Mouse (Mus musculus): ENCODE measurements at regions not wholly inside any gene's neighbourhood (a gene's known extent, or its start where the extent isn't known, plus 50 kb on each side); places are given as distances from the start of the nearest gene placed in this dataset.

- no peak for DNase-seq (ENCODE audit: low spot score)
Measured at GRCm38 (mm10) chr16:29147766-29148165, 61.7 kb upstream of the Hrasls start.

- DNase-seq (ENCODE audit: low spot score), result no peak
Measured at GRCm38 (mm10) chr16:29119217-29119616, 90.3 kb upstream of the Hrasls start.

- no peak for DNase-seq (ENCODE audit: low spot score)
Measured at GRCm38 (mm10) chr16:29096791-29097190, 112.7 kb upstream of the Hrasls start.

GRCm38 (mm10) chr16:29065961-29066360 lies 136.5 kb upstream of the Mb21d2 start:
- no peak for DNase-seq (ENCODE audit: low spot score)

- no peak for DNase-seq (ENCODE audit: low spot score)
Measured at GRCm38 (mm10) chr16:29065097-29065785, 135.8 kb upstream of the Mb21d2 start.

GRCm38 (mm10) chr16:29063377-29063776 lies 133.9 kb upstream of the Mb21d2 start:
- no peak for DNase-seq (ENCODE audit: low spot score)

GRCm38 (mm10) chr16:29057076-29057475 lies 127.6 kb upstream of the Mb21d2 start:
- no peak for DNase-seq (ENCODE audit: low spot score)

- no peak for DNase-seq (ENCODE audit: low spot score)
Measured at GRCm38 (mm10) chr16:29054423-29054822, 125.0 kb upstream of the Mb21d2 start.

GRCm38 (mm10) chr16:29046453-29046993 lies 117.0 kb upstream of the Mb21d2 start:
- DNase-seq (ENCODE audit: low spot score), result no peak

- no peak for DNase-seq (ENCODE audit: low spot score)
Measured at GRCm38 (mm10) chr16:29035523-29035922, 106.0 kb upstream of the Mb21d2 start.

GRCm38 (mm10) chr16:29034053-29034794 lies 104.8 kb upstream of the Mb21d2 start:
- DNase-seq (ENCODE audit: low spot score), result no peak

- no peak for DNase-seq (ENCODE audit: low spot score)
Measured at GRCm38 (mm10) chr16:29033357-29033756, 103.9 kb upstream of the Mb21d2 start.

GRCm38 (mm10) chr16:29027856-29028255 lies 98.4 kb upstream of the Mb21d2 start:
- DNase-seq (ENCODE audit: low spot score), result no peak

GRCm38 (mm10) chr16:29001249-29001648 lies 71.8 kb upstream of the Mb21d2 start:
- peak; percentile 16 for DNase-seq (ENCODE audit: low spot score)

- no peak for DNase-seq (ENCODE audit: low spot score)
Measured at GRCm38 (mm10) chr16:28999641-29000040, 70.2 kb upstream of the Mb21d2 start.

GRCm38 (mm10) chr16:28996629-28997028 lies 67.2 kb upstream of the Mb21d2 start:
- DNase-seq (ENCODE audit: low spot score), result no peak

- DNase-seq (ENCODE audit: low spot score), result no peak
Measured at GRCm38 (mm10) chr16:28990666-28991065, 61.2 kb upstream of the Mb21d2 start.

GRCm38 (mm10) chr16:28984931-28985330 lies 55.5 kb upstream of the Mb21d2 start:
- no peak for DNase-seq (ENCODE audit: low spot score)

- no peak for DNase-seq (ENCODE audit: low spot score)
Measured at GRCm38 (mm10) chr16:28982901-28983300, 53.4 kb upstream of the Mb21d2 start.
